Mouse (Mus musculus) liver, embryonic 16.5 days (tissue): ENCODE results near the gene Slc39a12. TPM values are rescaled to one million over a fixed set of nuclear protein-coding genes. Genes with fewer than 3 reads are reported as not detected.

Source experiments
- ATAC-seq: fragments of 200-750 bp; cut with Nextera tagmentation; 2 replicates; pipeline ENCODE4 v1.8.0; 2017; ENCODE audit warnings: low read depth, mild to moderate bottlenecking, moderate number of reproducible peaks, moderate library complexity
- H3K27ac ChIP-seq: fragments of 300-500 bp; sonication (generic); 2 replicates; pipeline ENCODE4 v1.5.1; 2014; ENCODE audit warnings: mild to moderate bottlenecking, low read length
- H3K27me3 ChIP-seq: fragments of 300-500 bp; sonication (generic); 2 replicates; pipeline ENCODE4 v1.6.1; 2014; ENCODE audit warnings: low read depth, low read length, mixed read lengths; ENCODE audit not compliant: control insufficient read depth, insufficient read depth
- H3K36me3 ChIP-seq: fragments of 300-500 bp; sonication (generic); 2 replicates; pipeline ENCODE4 v1.6.1; 2014; ENCODE audit warnings: mild to moderate bottlenecking; ENCODE audit not compliant: control insufficient read depth, insufficient read depth
- H3K4me1 ChIP-seq: fragments of 300-500 bp; sonication (generic); 2 replicates; pipeline ENCODE4 v1.6.1; 2014; ENCODE audit warnings: low read depth, low read length, mixed read lengths; ENCODE audit not compliant: control insufficient read depth
- H3K4me2 ChIP-seq: fragments of 300-500 bp; sonication (generic); 2 replicates; pipeline ENCODE4 v1.6.1; 2014; ENCODE audit warnings: low read depth, low read length, mixed read lengths
- H3K4me3 ChIP-seq: fragments of 300-500 bp; sonication (generic); 2 replicates; pipeline ENCODE4 v1.5.1; 2014; ENCODE audit warnings: low read depth, mild to moderate bottlenecking, low read length
- H3K9ac ChIP-seq: fragments of 300-500 bp; sonication (generic); 2 replicates; pipeline ENCODE4 v1.6.1; 2014; ENCODE audit warnings: low read depth, low read length
- H3K9me3 ChIP-seq: fragments of 300-500 bp; sonication (generic); replicated peaks from 2 replicates; pipeline ENCODE4 v1.6.1; 2016; ENCODE audit warnings: low read length; ENCODE audit not compliant: control insufficient read depth
- WGBS: fragments of 180-500 bp; shearing (Covaris S2); extraction: QIAGEN DNeasy Blood & Tissue Kit; methylation state at CpG from one replicate; pipeline ENCODE4 v1.1.7; 2014; ENCODE audit not compliant: insufficient replicate concordance; 5-methylcytosine and 5-hydroxymethylcytosine counted together
- polyA plus RNA-seq: library from polyadenylated mRNA; unstranded; fragments of >200 nt; fragmentation: Nextera tagmentation; extraction: Ambion mirVana; gene quantifications from 2 replicates; pipeline ENCODE4 v1.2.1, GENCODE M21; 2015

The Slc39a12 gene
- polyA plus RNA-seq, 1 experiment from 2014 or later: 0.05 TPM

DNA sequence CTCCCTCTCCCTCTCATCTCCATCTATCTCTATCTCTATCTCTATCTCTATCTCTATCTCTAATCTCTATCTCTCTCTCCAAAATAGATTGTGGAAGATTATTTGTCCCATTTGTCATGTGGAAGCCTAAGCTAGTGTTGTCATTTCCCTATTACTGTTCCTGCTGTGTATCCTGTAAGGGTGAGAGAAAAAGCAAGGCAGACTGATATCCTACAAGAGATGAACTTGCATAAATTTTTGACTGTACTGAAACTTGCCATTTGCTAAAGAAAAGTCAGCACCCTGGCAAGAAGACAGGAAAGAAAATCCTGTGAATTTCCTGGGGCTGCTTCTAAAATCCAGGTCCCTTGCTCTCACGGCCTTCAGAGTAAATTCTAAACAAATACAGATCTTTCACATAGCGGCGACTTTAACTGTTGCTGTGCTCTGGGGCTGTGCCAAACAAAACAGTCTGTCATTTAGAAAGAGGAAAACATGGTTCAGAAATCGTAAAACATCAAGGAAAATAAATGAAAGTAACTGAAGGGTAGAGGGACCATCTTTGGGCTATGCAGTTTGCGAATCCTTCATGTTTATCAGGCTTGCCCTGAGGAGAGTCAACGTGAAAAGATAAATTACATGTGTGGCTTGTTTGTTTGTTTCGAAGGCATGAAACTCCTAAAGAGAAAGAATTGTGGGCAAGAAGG, 67.0 kb downstream of the Slc39a12 start:
- Histone ChIP-seq H3K4me1 (no peaks in the 10 kb centered on the region), H3K36me3 (no peaks in the 10 kb centered on the region), H3K9me3 (no peaks in the 10 kb centered on the region), H3K9ac (no peak overlapping the region), H3K27me3 (no peaks in the 10 kb centered on the region), H3K4me2 (no peak overlapping the region), H3K4me3 (no peak overlapping the region), H3K27ac (no peak overlapping the region)
- WGBS: 54% methylated on average over 7 of the region's 7 CpGs
- no peak for ATAC-seq

DNA sequence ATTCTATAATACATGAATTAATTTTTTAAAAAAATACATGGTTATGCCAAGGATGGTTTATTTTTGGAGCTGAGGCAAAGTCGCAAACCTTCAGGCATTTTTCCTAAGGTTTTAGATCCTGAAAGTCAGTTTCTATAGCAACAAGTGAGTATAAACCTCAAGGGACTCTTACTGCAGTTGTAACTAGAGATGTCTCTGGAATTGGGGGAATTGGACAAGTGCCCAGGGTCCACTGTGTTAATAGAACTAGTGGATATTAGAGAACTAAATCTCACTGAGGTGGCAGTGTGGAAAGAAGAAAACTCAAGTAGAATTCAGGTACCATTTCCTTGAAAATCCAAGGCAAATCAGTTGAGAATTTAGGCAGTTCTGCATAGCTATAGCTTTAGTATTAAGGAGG, 76.3 kb downstream of the Slc39a12 start:
- Histone ChIP-seq H3K4me1 (no peaks in the 10 kb centered on the region), H3K27me3 (no peaks in the 10 kb centered on the region), H3K27ac (no peak overlapping the region), H3K4me2 (no peak overlapping the region), H3K36me3 (no peaks in the 10 kb centered on the region), H3K9me3 (no peaks in the 10 kb centered on the region), H3K9ac (no peak overlapping the region), H3K4me3 (no peak overlapping the region)
- 38% methylated on average over 1 of the region's 1 CpGs for WGBS
- no peak for ATAC-seq

DNA sequence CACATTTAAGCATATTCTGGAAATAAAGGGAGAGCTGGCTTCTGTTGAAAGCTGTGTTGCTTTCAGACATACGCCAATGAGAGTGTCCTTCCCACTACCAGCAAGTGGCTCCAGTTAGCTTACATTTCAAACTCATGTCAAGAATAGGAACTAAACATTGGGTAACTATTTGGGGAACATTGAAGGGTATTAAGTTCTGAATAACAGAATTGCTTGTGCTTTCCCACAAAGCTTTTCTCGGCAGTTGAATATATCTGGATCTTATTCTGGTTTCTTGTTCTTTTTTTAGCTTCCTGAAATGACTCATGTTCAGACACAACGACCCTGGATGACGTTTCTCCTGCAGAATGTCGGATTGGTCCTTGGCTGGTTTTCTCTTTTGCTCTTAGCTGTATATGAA, 106.0 kb downstream of the Slc39a12 start:
- Histone ChIP-seq H3K4me2 (no peak overlapping the region), H3K4me1 (no peaks in the 10 kb centered on the region), H3K9me3 (no peaks in the 10 kb centered on the region), H3K27me3 (no peaks in the 10 kb centered on the region), H3K9ac (no peak overlapping the region), H3K27ac (no peak overlapping the region), H3K4me3 (no peak overlapping the region), H3K36me3 (no peaks in the 10 kb centered on the region)
- WGBS: 40% methylated on average over 5 of the region's 5 CpGs
- no peak for ATAC-seq

DNA sequence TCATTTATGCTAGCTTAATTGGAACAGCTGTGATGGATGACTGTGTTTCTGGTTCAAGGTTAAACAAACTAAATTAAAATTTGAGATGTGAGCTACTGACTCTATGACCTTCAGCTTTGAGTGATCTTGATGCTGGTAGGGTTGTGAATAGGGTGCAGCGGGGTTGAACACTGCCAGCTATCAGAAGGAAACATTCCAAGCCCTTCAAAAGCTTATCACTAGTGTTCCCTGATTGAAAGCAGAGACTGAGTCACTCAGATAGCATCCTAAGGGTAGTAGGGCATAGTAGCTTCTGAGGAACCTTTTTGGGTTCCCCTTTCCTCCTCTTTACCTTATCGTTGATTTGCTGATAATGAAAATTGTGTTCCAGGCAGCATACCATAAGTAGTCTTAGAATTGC, 108.0 kb downstream of the Slc39a12 start:
- no peaks in the 10 kb centered on the region for H3K27me3 ChIP-seq
- 48% methylated on average over 2 of the region's 2 CpGs for WGBS
- H3K4me3 ChIP-seq: no peak overlapping the region
- H3K36me3 ChIP-seq: no peaks in the 10 kb centered on the region
- H3K9ac ChIP-seq: no peak overlapping the region
- H3K9me3 ChIP-seq: no peaks in the 10 kb centered on the region
- H3K27ac ChIP-seq: no peak overlapping the region
- no peaks in the 10 kb centered on the region for H3K4me1 ChIP-seq
- ATAC-seq: no peak
- no peak overlapping the region for H3K4me2 ChIP-seq

DNA sequence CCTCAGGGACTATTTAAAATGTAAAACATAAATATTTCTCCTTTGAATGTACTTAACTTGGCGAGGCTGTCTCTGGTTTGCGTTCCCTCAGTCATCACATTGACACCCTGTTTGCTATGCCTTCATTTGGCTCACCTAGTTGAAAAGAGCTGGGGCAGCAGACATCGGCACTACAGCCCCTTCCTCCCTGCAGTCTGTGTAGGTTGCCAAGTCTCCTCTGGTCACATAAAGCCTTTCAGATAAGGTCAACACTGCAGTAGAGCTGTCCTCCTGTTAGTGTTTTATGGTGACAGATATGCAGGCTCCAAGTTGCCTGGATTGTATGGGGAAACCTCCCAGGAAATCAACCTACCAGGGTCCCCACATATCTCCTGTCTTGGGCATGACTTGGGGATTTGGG, 114.4 kb downstream of the Slc39a12 start:
- Histone ChIP-seq H3K4me3 (no peak overlapping the region), H3K4me1 (no peaks in the 10 kb centered on the region), H3K4me2 (no peak overlapping the region), H3K36me3 (no peaks in the 10 kb centered on the region), H3K9ac (no peak overlapping the region), H3K27ac (no peak overlapping the region), H3K9me3 (no peaks in the 10 kb centered on the region), H3K27me3 (no peaks in the 10 kb centered on the region)
- ATAC-seq: no peak
- 36% methylated on average over 3 of the region's 3 CpGs for WGBS

DNA sequence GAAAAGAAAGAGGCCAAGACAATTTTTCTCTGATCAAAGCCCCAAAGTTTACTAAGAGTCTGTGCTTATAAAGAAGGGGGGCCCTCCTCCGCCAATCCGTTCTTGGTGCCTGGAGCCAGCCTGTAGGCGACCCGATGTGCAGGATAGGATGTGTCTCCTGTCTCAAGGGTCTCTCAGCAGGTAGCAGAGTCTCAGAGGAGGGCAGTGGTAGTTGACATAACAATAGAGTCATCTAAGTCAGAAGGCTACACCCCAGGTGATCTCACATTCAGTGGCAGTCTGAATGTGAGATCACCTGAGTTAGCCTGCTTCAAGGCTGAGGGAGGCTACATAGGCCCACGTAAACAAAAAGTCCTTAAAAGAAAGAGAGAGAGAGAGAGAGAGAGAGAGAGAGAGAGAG, 130.1 kb downstream of the Slc39a12 start:
- no peak for ATAC-seq
- H3K9me3 ChIP-seq: no peaks in the 10 kb centered on the region
- no peak overlapping the region for H3K9ac ChIP-seq
- no peak overlapping the region for H3K4me2 ChIP-seq
- no peak overlapping the region for H3K27ac ChIP-seq
- H3K36me3 ChIP-seq: no peaks in the 10 kb centered on the region
- WGBS: 67% methylated on average over 5 of the region's 5 CpGs
- no peaks in the 10 kb centered on the region for H3K27me3 ChIP-seq
- H3K4me3 ChIP-seq: no peak overlapping the region
- no peaks in the 10 kb centered on the region for H3K4me1 ChIP-seq

DNA sequence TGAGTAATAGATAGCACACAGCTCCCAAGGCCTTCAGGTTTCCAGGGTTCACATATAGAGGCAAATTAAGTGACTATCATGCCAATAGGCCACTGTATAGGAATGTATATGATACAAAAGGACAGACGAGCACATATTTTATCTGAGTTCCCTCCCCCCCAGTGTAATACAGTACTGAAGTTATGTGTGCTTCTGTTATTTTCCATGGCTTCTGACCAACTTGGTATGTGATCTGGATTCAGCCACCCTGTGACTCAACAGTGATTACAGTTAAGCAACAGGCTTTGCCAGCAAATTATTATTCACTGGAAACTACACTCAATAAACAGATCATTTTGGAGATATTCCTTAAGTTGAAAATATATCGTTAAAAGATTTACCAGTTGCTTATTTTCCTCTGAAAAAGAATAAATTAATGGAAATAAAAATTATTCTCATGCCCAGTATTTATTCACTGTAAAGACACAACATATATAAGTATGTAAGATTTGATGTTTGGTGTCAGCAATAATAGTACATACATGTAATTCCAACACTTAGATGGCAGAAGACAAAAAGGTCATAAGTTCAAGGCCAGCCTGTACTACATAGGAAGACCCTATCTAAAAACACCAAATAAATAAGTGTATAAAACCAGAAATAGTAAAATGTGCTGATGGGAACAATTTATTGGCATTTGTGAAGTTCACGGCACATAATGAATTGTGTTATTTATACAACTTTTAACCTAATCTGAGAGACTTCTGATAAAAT, 146.4 kb downstream of the Slc39a12 start:
- no peaks in the 10 kb centered on the region for H3K4me1 ChIP-seq
- H3K27me3 ChIP-seq: no peaks in the 10 kb centered on the region
- 67% methylated on average over 3 of the region's 3 CpGs for WGBS
- no peak overlapping the region for H3K9ac ChIP-seq
- H3K27ac ChIP-seq: no peak overlapping the region
- no peak for ATAC-seq
- H3K36me3 ChIP-seq: no peaks in the 10 kb centered on the region
- H3K4me3 ChIP-seq: no peak overlapping the region
- no peaks in the 10 kb centered on the region for H3K9me3 ChIP-seq
- H3K4me2 ChIP-seq: no peak overlapping the region

DNA sequence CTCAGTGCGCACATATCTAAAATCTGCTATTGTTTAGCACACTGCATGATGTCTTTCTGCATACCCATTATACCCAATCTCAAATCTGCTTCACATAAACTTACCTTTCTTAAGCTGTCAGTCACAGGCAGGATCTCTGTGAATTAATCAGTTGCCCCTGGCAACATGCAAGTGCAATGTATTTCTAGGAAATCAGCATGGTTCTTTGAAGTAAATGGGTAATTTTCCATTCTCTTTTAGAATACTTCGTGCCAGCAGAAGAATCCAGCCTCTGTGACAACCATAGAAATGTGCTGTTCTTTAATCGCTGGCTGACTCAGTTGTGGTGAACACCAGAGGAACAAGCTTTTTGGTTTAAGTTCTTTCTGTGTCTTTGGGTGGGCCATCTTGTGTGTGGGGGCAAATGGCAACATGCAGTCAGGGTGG, 147.1 kb downstream of the Slc39a12 start:
- no peak overlapping the region for H3K4me3 ChIP-seq
- 65% methylated on average over 3 of the region's 3 CpGs for WGBS
- H3K36me3 ChIP-seq: no peaks in the 10 kb centered on the region
- no peak overlapping the region for H3K9ac ChIP-seq
- no peaks in the 10 kb centered on the region for H3K4me1 ChIP-seq
- ATAC-seq: no peak
- no peaks in the 10 kb centered on the region for H3K9me3 ChIP-seq
- H3K27ac ChIP-seq: no peak overlapping the region
- H3K27me3 ChIP-seq: no peaks in the 10 kb centered on the region
- no peak overlapping the region for H3K4me2 ChIP-seq

DNA sequence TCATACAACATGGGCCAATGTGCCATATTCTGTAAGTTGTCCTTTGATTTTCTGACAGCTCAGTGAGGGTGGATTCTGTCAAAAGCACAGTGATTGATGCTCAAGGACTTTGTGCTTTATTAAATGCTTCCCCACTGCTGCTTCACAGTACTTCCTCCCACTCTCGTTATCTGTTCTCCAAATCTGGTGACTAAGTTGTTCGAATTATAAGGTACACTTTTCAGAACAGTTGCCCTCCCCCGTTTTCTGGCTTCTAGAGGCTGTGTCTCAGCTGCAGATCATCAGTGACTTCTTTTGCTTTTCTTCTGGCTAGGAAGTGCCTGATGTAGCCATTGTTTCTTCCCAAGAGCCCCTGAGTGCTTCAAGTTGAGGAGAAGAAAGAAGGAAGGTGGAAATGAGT, 149.7 kb downstream of the Slc39a12 start:
- H3K27me3 ChIP-seq: no peaks in the 10 kb centered on the region
- H3K4me1 ChIP-seq: no peaks in the 10 kb centered on the region
- no peaks in the 10 kb centered on the region for H3K9me3 ChIP-seq
- H3K4me3 ChIP-seq: no peak overlapping the region
- H3K27ac ChIP-seq: no peak overlapping the region
- no peak overlapping the region for H3K9ac ChIP-seq
- no peaks in the 10 kb centered on the region for H3K36me3 ChIP-seq
- no peak overlapping the region for H3K4me2 ChIP-seq
- WGBS: 18% methylated on average over 3 of the region's 3 CpGs
- no peak for ATAC-seq
